Mouse (Mus musculus): ENCODE data around the gene Tram2.

Gene Tram2

DNA sequence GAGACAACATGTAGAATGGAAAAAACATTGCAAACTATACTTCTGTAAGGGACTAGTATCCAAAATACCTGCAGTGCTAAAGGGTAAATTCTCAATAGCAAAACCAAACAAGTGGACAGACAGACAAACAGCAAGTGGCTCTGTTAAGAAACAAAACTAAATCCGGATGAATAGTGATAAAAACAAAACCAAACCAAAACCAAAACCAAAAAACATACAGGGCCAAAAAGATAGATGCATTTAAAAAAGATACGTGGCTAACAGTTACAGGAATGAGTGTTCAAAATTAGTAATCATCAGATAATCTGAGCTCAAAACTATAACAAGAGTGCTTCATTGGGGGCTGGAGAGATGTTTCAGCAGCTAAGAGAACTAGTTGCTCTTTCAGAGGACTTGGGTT lies 109.4 kb downstream of the Tram2 start:
- no peak for DNase-seq (ENCODE audit: low read depth)

DNA sequence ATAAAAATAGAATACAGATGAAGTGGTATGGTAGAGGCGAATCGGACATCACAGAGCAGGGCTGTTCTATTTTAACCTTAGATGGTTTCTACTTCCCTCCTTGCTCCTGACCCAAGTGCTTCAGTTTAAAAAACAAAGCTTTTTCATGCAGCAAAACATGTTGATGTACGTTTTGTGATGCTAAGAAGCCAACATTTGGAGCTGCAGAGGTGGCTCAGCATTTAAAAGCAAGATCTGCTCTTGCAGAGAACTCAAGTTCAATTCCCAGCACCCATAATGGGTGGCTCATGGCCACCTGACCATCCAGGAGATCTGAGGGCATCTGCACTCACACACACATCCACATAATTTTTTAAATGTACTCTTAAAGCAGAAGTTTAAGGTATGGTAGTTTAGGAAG lies 124.2 kb downstream of the Tram2 start:
- no peak for DNase-seq (ENCODE audit: low read depth)

DNA sequence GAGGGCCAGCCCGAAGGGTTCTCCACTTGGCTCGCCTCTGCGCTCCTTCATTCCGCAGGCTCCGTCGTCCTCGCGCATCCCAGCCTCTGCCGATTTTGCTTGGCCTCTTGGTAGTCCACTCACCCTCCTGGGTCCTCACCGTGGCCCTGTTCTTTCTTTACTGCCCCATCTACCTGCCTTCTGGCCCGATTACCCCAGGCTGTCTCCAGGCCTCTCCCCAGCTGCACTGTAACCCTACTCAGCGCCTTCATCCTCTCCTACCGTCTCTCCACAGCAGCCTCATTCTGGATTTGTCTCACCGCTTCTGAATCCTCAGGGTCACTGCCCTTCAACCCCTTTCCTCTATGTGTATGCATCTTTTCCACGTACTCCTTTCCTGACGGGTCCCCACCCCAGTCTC lies 127.2 kb downstream of the Tram2 start:
- no peak for DNase-seq (ENCODE audit: low read depth)

DNA sequence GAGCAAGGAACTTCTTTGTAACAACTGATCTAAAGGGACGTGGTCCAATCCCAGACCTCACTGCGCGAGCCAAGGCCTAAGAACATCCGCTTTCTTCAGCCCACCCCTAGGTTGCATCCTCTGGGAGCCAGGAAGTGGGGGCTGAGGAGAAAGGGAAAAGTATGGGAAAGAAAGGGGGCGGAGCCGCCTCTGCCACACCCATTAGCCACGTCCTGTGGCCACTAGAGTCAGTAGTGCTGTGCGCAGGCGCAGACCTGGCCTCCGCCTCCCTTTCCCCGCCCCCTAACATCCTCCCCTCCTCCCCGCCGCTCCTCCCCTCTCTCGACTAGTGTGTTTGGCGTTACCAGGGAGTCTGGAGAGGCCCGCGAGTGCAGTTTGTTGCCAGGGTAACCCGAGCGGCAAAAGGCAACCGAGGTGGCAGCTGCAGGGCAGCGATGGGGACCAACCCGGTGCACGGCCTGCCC lies 127.7 kb downstream of the Tram2 start, which contains the start of gene Efhc1:
Efhc1 (plus strand) TSS at position 327 of the 464 bp plus-strand sequence.
- DNase-seq (ENCODE audit: low read depth), result peak; percentile 68

Measured in c-Kit-positive CD71-negative TER-119-negative erythroid progenitor cells, embryonic 14.5 days (primary cell).